Mouse (Mus musculus): Measurements from ENCODE around the gene Celf2.

Celf2 gene

DNA sequence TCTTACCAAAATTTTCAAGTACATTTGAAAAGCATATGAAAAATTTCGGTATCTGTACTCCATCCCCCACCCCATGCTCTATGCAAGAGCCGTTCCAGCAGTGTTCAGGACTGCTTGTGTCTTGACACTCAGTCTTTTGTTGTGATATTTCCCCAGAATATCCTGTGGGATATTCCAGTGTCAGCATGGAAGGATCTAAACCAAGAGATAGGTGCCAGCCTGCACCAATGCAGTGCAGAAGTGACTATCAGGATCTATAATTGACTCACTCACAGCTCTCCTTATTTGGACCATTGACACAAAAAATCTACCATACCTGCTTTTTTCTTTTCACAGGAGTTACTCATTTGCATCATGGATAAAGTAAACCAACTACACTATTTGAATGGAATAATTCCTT, 116.9 kb downstream of the Celf2 start:
- DNase-seq (ENCODE audit: low spot score), result no peak

DNA sequence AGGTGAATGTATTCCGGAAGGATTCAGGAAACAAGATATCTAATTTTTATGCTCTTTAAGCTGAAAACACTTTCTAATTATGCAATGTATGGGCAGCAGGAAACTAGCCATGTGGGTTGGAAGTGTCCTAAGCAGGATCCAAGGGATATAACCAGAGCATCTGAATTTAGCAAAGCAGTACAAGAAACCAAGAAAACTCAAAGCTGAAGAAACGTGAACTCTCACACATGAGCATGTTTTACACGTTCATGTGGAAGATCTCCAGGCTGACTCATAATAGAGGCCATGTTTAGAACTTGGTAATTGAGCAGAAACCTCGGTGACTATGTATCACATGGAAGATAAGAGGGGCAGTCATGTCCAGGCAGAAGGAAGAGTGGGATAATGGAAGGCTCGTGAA, 120.1 kb downstream of the Celf2 start:
- DNase-seq (ENCODE audit: low spot score), result no peak

DNA sequence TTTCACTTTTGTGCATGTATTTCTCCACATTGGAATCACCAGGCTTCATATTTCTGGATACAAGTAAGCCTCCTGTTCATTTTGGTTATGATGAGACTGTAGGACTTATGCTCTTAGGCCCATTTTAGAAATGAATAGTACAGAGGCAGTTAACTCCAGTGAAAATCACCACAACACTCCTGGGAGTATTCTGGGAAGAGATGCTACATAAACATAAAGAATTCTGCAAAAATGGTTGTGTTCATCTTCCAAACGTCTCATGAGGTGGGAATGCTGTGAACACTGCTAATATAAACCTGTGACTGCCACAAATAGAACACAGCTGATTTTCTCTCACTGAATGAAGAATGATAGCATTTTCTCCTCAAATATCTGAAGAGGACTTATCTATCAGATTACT, 130.6 kb downstream of the Celf2 start:
- no peak for DNase-seq (ENCODE audit: low spot score)

DNA sequence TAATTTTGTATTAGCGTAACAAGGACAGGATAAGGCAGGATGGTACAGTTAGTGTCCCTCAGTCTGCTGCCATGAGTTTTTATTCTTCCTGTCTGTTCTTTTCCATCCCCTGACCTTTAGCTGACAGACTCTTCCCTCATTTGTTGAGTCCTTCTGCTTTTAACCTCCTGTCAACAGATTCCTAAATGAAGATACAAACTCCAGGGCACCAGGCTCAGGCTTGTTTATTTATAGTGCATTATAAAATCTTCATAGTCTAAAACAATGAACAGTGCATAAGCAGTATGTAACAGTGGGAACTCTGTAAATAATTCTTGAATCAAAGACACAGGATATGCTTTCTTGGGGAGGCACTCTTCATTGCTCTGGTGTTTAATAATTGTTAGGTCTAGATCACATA, 131.5 kb downstream of the Celf2 start:
- no peak for DNase-seq (ENCODE audit: low spot score)

DNA sequence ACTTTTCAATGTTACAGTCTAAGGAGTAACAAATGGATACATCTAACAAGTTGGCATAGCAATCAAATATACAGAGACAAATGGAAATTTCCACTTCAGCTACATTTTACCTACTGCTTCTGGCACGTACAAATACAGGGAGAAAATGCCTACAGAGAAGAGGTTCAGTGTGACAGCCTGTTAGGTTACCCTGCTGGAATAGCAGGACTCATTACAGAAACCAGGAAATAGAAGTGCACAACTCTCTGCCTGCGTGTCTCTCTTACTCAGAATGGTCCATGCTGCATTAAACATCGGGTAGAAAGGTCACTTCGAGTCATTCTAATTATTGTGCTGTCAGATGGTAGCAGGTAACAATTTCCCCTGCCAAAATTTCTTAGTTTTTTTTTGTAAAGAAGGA, 141.6 kb downstream of the Celf2 start:
- DNase-seq (ENCODE audit: low spot score), result no peak

DNA sequence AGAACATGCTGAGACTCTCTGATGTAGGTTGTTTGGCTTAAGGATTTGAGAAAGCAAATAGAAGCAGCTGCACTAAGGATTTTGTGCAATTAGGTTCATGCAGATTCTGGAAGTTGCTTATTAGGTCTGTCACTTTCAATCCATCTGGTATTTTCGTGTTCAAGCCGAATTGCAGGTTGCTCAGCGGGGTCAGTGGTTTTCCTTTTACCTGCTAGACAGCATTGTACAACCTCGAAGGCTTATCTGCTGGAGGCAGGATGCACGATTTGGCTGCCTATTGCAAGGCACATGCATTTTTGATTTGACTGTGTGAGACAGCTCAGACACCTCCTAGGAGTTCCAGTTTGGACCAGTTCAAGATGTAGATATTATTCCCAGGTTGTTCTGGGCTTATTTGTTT, 149.8 kb downstream of the Celf2 start:
- DNase-seq (ENCODE audit: low spot score), result peak; percentile 64

DNA sequence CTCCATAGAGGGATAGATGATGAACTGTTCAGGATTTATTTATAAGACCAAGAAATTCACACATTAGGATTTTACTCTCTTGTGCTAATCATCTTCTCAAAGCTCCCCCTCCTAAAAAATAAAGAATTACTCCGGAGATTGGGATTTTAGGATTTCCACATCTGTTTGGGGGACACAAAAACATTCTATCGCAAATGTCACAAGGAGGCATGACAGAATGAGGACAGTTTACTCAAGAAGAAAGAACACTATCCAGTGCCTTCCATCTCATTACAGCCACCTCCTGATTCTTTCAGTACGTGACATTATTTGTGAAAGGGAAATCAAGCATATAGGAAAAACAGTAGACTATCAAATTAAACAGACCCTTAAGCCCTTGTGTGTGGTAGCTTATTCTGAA, 150.5 kb downstream of the Celf2 start:
- DNase-seq (ENCODE audit: low spot score), result peak; percentile 65

DNA sequence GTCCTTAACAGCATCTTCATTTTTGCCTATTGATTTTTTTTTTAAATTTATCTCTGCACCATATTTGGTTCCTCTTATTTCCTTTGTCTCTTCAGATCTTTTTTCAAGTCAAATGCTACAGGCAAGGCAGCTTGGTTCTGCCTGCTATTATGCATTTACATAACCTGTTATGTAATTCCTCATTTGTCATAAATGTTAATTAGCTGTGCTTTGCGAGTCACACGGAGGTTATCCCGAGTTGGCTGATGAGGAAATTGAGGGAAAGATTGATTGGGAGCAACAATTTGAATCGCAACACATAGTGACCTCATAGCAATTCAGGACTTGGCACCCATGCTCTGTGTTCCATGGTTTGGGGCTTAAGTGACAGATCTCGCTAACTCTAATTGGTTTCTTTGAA, 158.1 kb downstream of the Celf2 start:
- DNase-seq (ENCODE audit: low spot score), result no peak

DNA sequence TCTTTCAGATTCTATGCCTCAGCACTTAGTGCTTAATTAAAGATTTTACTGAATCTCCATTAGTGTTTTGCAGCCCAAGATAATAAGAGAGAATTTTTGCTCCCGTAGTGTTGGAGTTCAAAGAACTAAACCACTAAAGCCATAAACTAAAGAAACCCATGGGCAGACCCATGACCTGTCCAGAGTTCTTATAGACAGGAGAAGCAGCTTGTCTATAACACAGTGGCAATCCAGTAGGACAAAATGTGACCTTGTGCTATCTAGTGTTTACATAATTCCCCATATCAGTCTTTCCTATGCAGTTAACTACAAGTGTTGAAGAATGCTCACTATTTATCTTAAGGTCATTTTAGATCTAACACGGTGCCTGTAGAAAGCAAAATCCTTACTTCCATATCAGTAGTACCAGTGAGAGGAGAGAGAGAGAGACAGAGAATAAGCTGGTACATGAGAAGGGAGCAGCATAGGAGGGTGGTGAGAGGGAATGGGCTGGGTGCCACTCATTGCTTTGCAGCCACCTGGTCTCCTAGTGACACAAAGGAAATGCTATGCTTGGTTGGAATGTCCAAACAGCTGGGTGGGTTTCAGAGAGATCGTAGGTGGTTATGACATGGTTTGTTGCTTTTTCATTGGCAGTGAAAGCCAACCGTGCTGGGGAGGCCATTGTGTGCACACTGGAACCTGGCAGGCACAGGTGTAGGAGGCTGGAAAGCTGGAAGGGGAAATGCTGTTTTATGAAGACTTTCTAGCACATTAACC, 162.5 kb downstream of the Celf2 start:
- DNase-seq (ENCODE audit: low spot score), result no peak

DNA sequence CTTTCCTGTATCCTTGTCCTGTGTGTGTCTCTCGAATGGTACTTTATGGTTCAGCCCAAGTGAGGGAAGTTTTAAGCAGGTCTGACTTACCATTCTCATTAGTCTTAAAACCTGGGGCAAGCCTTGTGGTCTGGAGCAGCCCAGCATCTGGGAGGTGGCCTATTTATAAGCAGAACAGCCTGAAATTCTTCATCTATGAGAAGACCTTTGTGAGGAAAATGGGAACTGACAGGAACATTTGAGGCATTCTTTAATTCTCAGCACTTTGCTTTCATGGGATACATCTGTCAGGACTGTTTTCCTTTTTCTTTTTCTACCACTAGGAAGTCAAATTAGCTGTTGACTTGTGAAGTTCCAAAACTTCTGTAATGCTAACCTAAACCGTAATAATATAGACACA, 164.4 kb downstream of the Celf2 start:
- DNase-seq (ENCODE audit: low spot score), result peak; percentile 64

DNA sequence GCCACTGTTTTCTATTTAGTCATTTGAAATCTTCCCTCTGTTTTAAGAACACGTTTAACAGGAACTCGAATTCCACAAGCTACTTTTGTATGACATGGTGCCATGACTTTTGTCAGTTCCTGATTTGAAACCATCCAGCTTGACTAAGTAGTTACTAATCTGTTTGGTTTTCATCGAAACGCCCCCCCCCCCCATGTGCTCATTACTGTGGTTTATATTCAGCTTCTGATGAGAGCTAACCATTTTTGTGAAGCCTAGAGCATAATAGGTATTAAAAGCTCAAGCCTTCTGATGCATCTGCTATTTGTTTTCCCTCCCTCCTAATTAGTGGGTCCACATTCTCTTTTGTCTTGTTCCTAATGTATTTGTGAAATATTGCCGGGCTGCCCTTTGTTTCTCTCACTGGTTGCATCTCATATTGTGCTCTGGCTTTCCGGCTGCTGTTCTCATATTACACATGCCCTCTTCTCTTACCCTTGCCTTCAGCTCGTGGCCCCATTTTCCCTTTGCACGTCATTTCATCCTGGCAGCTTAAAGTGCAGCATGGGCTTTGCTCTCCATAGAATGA, 166.4 kb downstream of the Celf2 start:
- DNase-seq (ENCODE audit: low spot score), result peak; percentile 64

DNA sequence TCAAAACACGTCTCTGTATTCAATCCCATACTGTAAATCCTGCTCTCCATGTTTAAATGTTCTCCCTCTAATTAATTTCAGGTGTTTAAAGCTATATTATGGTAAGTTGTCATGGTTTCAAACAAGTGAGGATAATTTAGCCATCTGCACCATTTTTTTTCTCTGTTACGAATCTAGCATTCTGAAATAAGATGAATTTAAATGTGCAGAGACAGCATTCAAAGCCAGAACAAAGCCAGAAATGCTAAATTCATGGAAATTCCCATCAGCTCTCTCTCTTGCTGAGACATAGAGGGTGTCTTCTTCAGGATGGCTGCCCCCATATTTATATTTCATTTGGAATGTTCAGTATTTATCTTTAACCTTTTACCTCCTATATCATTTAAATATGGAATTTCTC, 174.5 kb downstream of the Celf2 start:
- no peak for DNase-seq (ENCODE audit: low spot score)

DNA sequence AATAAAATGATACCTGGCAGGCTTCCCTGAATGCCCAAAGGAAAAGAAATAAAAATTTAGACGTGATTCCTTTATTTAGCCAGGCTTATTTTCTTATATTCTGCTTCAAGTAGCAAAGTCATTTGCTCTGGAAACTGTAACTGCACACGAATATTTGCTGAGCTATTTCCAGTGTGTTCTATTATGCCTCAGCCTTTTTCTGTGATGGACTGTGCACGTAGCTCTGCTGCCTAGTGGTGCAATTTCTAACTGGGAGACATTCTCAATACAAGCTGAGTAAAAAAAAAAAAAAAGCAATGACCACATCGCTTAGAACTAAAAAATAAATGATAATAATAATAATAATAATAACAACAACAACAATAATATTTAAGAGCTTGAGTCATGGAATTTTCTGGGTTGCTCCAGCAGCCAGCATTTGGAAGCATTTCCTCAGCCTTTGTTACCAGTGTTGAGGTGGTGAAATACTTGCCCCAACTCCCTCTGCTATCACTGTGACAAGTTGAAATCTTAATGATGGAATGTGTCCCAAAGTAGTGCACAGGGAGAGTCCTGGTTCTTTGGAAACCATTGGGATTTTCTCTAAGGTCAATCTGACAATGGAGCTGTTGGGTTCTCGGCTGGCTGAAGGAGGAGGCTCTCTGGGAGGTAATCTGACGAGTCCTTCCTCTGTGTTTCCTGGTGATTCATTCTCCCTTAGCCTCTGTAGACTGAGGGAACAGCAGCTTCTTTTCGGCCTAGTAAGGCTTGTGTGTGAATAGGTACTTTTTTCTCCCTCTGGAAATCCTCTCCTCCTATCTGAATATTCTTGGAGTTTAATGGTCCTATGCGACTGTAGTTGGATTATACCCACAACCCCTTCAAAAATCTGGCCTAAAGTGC, 181.1 kb downstream of the Celf2 start:
- no peak for DNase-seq (ENCODE audit: low spot score)

DNA sequence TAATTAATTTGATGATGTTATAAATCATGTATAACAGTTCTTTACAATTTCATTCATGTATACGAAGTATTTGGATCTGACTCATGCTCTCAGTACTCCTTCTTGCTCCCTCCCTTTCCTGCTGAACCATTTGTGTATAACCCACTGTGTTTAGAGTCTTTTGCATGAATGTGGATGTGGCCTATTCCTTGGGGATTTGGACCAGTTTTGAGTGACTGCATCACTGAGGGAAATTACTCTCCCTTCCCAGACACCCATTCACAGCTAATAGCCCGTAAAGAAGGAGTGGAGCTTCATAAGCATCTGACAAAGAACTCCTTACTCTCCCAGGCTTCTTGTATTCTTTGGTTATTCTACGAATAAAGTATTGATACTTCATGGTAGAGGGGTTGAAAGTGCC, 189.6 kb downstream of the Celf2 start:
- peak; percentile 36 for DNase-seq (ENCODE audit: low spot score)

DNA sequence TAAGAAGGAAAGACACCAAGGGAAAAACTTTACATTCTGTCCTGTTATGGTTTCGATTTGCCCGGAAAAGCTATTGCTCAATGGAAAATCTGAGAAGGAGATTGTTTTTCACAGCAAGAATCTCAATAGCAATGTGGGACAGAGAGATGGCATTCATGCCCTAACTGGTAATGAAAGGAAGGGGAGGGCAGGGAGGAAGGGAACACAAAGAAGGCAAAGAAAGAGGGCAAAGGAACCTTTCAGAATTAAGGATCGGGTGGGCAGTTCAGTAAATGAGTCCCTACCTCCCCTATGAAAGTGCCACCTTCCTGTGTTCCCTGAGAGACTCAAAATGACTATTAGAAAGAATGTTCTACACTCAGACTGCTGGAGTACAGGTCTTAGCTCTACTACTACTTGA, 197.6 kb downstream of the Celf2 start:
- peak; percentile 32 for DNase-seq (ENCODE audit: low spot score)

DNA sequence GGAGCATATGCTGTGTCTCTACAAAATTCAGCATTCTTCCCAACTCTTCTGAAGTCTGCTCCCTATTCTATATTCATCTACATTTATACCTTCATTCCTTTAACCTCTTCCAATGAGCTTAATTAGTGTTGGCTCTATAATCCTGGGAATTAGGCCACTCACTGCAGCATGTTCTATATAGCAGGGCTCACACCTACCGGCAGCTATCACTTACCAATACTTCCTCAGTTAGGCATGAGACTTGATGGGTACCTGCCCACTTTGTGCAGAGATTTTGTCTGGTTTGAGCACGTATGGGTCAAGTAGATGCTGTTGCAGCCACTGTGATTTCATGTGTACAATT, 198.6 kb downstream of the Celf2 start:
- peak; percentile 46 for DNase-seq (ENCODE audit: low spot score)

DNA sequence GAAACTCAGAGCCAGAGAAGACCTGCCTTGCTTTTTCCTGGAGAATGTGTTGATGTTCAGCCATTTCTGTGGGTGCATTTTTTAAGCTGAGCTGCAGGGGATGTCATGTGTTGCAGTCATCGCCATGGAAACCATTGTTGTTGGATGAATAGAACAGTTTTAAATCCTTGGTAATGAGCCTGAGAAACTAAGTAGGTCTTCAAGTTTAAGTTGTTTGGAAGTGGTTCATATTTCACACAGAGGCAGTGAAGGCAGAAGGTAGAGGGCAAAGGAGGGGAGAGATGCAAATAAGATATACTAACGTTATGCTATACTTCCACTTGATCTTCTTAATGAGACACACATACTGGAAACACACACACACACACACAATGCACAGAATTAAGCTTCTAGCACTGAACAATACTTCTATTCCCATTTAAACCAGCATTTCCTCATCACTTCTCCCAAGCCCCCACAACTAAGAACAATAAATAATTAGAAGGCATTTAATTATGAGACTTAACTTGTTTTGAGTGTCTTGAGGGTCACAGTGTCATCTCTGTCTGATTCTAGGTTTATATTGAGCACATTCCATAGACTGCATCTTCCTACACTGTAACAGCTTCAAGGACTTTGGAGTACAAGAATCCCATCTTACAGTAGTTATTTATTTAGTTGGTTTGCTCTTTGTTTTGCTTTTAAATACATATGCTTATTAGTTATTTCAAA, 199.1 kb downstream of the Celf2 start:
- DNase-seq (ENCODE audit: low spot score), result peak; percentile 88

DNA sequence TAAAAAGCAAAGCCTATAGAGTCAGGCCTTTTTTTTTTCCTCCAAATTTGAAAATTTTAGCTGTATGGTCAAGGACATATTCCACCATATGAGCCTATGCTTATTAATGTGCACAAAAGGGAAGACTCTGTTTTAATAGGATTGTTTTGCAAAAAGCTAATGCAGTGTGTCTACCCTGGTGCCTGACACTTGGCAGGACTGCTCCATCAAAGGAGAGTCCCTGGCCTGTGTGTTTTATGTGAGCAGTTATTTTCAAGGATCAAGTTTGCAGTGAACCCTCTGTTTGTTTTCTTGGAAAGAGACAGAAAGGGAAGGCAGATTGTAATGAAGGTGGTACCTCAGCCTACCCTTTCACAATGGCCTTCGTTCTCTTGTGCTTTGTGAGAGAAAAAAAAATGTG, 200.0 kb downstream of the Celf2 start:
- peak; percentile 7 for DNase-seq (ENCODE audit: low spot score)

DNA sequence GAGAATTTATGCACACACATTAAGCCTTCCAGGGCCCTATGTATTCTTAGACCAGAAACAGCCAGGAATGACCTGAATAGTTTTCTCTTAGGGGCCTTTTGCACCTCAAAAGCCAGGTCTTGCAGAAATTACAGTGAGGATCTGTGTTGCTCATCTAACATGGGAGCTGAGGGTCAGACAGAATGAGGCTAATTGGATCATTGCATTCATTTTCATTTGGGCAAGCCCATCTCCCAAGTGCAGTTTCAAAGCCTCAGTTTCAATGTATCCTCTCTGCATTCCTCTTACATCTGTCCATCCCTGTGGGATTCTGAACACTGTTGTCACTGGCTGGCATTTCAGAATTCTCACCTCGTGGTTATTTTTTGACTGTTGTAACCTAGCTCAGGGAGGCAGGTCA, 200.6 kb downstream of the Celf2 start:
- peak; percentile 62 for DNase-seq (ENCODE audit: low spot score)

DNA sequence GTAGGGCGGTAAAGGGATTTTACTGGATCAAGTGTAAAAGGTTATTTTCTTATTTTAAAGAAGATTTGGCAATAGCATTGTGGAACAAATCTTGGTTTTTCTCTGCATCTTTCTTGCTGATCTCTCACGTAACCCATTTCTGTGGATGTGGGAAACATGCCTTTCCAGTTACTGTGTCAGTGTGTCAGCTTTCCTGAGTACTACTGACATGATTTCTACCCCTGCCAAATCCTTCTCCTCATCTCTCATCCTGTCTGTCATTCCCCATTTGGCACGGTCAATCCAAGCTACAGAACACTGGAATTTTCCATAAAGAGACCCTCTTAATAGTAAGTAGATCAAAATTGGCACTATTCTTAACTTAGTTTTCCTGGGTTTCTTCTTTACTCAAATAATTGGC, 221.9 kb downstream of the Celf2 start:
- no peak for DNase-seq (ENCODE audit: low spot score)

DNA sequence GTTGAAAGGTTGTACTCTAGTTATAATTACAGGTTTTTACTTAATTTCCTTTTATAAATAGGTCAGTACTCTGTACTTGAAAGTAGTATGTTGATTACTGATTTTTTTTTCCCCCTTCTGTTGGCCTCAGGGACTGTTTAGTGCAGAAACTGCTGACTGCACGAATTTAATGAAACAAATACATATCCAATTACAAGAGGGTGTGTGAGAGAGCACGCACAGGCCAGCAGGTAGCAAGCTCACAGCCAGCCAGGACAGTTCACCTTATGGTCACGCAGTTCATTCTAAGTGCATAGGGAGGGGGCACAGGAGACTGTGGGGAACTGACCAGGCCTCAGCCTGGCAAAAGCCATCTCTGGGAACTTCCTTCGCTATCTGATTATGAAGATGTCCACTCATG, 236.1 kb downstream of the Celf2 start:
- no peak for DNase-seq (ENCODE audit: low spot score)

DNA sequence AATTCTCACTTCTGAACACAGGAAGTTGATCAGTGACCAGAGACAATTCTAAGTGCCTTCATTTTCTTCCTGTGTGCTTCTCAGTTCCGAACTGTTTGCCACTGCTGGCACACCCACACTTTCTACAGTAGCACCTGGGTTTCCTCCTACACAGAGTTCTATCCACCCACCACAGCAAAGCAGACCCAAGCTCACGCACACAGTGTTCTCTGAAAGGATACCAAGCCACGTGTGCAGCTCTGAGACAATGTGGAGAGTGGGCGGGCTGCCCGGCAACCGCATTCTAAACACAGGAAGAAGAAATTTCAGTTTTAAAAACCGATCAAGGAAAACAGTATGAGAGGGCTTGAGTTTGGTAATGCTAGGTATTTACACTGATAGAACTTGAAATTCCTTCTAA, 239.3 kb downstream of the Celf2 start:
- DNase-seq (ENCODE audit: low spot score), result no peak

DNA sequence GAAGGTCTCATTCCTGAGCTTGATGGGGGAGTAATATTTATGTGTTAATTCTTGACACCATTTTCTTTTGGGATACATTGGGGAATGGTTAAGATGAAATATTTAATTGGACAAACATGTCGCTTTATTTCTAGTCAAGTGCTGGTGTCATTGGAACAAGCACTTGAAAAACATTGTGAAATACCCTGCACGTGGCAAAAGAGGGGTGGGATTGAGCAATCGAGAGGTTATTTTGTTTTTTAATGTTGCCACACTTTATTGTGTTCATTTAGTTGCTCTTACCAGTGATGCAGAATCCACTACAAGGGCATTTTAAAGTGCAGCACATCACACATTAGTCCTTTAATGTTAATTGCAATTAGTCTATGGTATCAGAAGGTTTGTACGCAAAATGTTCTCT, 242.2 kb downstream of the Celf2 start:
- DNase-seq (ENCODE audit: low spot score), result no peak
